Mouse (Mus musculus) midbrain, embryonic 15.5 days (tissue): ENCODE measurements around the gene Jpt2. TPM values are rescaled to one million over a fixed set of nuclear protein-coding genes. Genes with fewer than 3 reads are reported as not detected.
A peak's percentile ranks its signal among the peaks of the same experiment; 100 is the strongest.
"Not testable (repeated sequence)": the region's sequence is repeated elsewhere in the genome, so short reads cannot be mapped to it uniquely, and the experiment has no call there.

ENCODE experiments used
- ATAC-seq: fragments of 200-750 bp; cut with Nextera tagmentation; replicated peaks from 2 replicates; pipeline ENCODE4 v1.8.0; 2017; ENCODE audit warnings: moderate TSS enrichment
- H3K27ac ChIP-seq: fragments of 300-500 bp; sonication (generic); 2 replicates; pipeline ENCODE4 v1.5.1; 2015; ENCODE audit warnings: mild to moderate bottlenecking, inconsistent platforms
- H3K27me3 ChIP-seq: fragments of 300-500 bp; sonication (generic); replicated peaks from 2 replicates; pipeline ENCODE4 v1.6.1; 2015; ENCODE audit warnings: inconsistent platforms
- H3K36me3 ChIP-seq: fragments of 300-500 bp; sonication (generic); replicated peaks from 2 replicates; pipeline ENCODE4 v1.6.1; 2015; ENCODE audit warnings: inconsistent platforms
- H3K4me1 ChIP-seq: fragments of 300-500 bp; sonication (generic); 2 replicates; pipeline ENCODE4 v1.6.1; 2015; ENCODE audit warnings: inconsistent platforms
- H3K4me2 ChIP-seq: fragments of 300-500 bp; sonication (generic); 2 replicates; pipeline ENCODE4 v1.6.1; 2015; ENCODE audit warnings: inconsistent platforms, mild to moderate bottlenecking, moderate library complexity
- H3K4me3 ChIP-seq: fragments of 300-500 bp; sonication (generic); 2 replicates; pipeline ENCODE4 v1.5.1; 2015; ENCODE audit warnings: mild to moderate bottlenecking, inconsistent platforms
- H3K9ac ChIP-seq: fragments of 300-500 bp; sonication (generic); 2 replicates; pipeline ENCODE4 v1.6.1; 2015; ENCODE audit warnings: mild to moderate bottlenecking, inconsistent platforms
- H3K9me3 ChIP-seq: fragments of 300-500 bp; sonication (generic); 2 replicates; pipeline ENCODE4 v1.6.1; 2016; ENCODE audit warnings: inconsistent platforms
- WGBS: fragments of 180-500 bp; shearing (Covaris S2); methylation state at CpG from one replicate; pipeline ENCODE4 v1.1.7; 2015; ENCODE audit warnings: mixed read lengths; 5-methylcytosine and 5-hydroxymethylcytosine counted together
- polyA plus RNA-seq: library from polyadenylated mRNA; unstranded; fragments of >200 nt; fragmentation: Nextera tagmentation; extraction: Ambion mirVana; gene quantifications from 2 replicates; pipeline ENCODE4 v1.2.1, GENCODE M21; 2015

Gene Jpt2
- 102 and 103 TPM in 2 replicates for polyA plus RNA-seq

DNA sequence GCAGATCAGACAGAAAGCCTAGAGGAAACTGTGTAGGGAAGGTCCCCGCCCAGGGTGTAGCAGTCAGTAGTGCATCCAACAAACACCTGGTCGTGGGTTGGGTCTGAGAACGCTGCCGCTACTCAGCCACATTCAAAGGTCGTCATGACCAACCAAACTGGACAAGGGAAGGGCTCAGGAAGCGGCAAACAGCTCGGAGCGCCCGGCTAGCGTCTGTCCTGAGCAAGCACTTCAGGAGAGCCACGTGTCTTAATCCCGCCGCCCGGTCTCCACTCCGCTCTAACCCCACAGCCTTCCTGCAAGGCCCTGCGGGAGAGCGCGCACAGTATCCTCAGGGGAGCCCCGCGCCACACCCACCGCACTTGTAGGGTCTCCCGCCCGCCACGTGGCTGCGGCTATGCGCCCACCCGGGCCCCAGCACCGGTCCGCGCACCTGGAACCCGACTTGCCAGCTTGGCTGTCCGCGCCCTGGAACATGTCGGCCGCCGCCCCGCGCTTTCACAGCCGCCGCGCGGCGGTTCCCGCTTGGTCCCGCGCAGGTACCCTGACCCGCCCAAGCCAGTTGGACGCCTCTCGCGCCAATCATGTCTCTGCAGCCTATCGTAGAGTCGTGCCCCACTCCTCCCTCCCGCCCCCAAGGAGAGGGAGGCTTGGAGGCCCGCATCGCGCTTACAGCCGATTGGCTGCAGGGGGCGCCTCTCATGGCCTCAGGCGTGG, at the start of gene Jpt2:
TSS of gene Jpt2 (minus strand) at position 555 of the 717 bp plus-strand sequence.
- peak within 1 kb of the TSS; percentile 100 for H3K4me3 ChIP-seq
- peak; percentile 100 for ATAC-seq
- under 1% methylated on average over 59 of the region's 59 CpGs for WGBS
- H3K9ac ChIP-seq: peak within 1 kb of the TSS; percentile 78
- H3K9me3 ChIP-seq: no peaks in the 10 kb centered on the region
- H3K27ac ChIP-seq: peak within 1 kb of the TSS; percentile 93
- H3K27me3 ChIP-seq: no peaks in the 10 kb centered on the region
- peaks cover 15% of the 10 kb centered on the region for H3K4me1 ChIP-seq
- H3K36me3 ChIP-seq: peaks cover 32% of the 10 kb centered on the region
- H3K4me2 ChIP-seq: peak within 1 kb of the TSS; percentile 66

DNA sequence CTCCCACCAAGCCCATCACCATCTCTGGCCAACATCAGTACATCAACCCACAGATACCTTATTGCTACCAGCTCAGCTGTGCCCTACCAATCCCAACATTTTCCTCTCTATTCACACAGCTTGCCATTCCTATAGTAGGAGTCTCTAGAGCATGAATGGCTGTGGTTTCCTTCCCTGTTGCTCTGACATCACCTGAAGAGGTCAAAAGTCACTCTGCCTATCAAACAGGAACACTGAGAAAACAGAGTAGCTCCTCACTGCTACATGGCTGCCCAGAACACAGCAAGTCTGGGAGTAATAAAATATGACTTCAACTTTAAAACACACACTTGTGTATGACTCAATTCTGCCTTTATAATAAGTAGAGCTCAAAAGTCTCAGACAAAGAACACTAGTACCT, 47.0 kb upstream of the Jpt2 start:
- Histone ChIP-seq H3K27me3 (no peaks in the 10 kb centered on the region), H3K4me2 (no peak overlapping the region), H3K4me3 (no peak overlapping the region), H3K9ac (no peak overlapping the region), H3K27ac (no peak overlapping the region), H3K9me3 (no peaks in the 10 kb centered on the region), H3K36me3 (peaks cover 25% of the 10 kb centered on the region), H3K4me1 (peaks cover 8% of the 10 kb centered on the region)
- no peak for ATAC-seq

DNA sequence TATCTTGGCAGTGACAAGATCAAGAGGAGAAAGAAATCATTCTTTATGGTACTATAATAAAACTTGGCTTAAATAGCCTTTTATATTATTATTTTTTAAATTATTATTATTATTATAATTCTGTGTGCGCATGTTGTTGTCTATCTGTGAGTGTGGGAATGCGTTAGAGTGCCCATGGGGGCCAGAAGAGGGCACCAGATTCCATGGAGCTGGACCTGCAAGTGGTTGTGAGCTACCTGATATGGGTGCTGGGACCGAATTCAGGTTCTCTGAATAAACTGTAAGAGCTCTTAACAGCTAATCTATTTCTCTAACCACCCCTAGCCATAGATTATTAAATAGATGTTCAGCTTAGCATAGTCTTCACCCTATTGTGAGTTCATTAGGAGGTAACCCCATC, 44.6 kb upstream of the Jpt2 start:
- Histone ChIP-seq H3K27me3 (no peaks in the 10 kb centered on the region), H3K4me1 (no peaks in the 10 kb centered on the region), H3K4me3 (no peak overlapping the region), H3K9ac (no peak overlapping the region), H3K4me2 (no peak overlapping the region), H3K27ac (no peak overlapping the region), H3K36me3 (peaks cover 18% of the 10 kb centered on the region), H3K9me3 (no peaks in the 10 kb centered on the region)
- ATAC-seq: no peak
- WGBS: 95% methylated on average over 3 of the region's 3 CpGs

GRCm38 (mm10) chr17:24994721-24995120, 34.2 kb upstream of the Jpt2 start:
- H3K27me3 ChIP-seq: no peaks in the 10 kb centered on the region
- peaks cover 76% of the 10 kb centered on the region for H3K36me3 ChIP-seq
- no peak overlapping the region for H3K9ac ChIP-seq
- no peaks in the 10 kb centered on the region for H3K9me3 ChIP-seq
- H3K4me3 ChIP-seq: no peak overlapping the region
- no peak for ATAC-seq
- H3K4me1 ChIP-seq: no peaks in the 10 kb centered on the region
- H3K4me2 ChIP-seq: no peak overlapping the region
- H3K27ac ChIP-seq: no peak overlapping the region
- WGBS: 93% methylated on average over 6 of the region's 6 CpGs

- H3K36me3 ChIP-seq: peaks cover 79% of the 10 kb centered on the region
- WGBS: 98% methylated on average over 6 of the region's 6 CpGs
- H3K9ac ChIP-seq: no peak overlapping the region
- no peaks in the 10 kb centered on the region for H3K27me3 ChIP-seq
- ATAC-seq: no peak
- H3K27ac ChIP-seq: no peak overlapping the region
- H3K9me3 ChIP-seq: no peaks in the 10 kb centered on the region
- H3K4me2 ChIP-seq: no peak overlapping the region
- no peaks in the 10 kb centered on the region for H3K4me1 ChIP-seq
- no peak overlapping the region for H3K4me3 ChIP-seq
These were observed 26.7 kb upstream of the Jpt2 start for GRCm38 (mm10) chr17:24987221-24987620.

DNA sequence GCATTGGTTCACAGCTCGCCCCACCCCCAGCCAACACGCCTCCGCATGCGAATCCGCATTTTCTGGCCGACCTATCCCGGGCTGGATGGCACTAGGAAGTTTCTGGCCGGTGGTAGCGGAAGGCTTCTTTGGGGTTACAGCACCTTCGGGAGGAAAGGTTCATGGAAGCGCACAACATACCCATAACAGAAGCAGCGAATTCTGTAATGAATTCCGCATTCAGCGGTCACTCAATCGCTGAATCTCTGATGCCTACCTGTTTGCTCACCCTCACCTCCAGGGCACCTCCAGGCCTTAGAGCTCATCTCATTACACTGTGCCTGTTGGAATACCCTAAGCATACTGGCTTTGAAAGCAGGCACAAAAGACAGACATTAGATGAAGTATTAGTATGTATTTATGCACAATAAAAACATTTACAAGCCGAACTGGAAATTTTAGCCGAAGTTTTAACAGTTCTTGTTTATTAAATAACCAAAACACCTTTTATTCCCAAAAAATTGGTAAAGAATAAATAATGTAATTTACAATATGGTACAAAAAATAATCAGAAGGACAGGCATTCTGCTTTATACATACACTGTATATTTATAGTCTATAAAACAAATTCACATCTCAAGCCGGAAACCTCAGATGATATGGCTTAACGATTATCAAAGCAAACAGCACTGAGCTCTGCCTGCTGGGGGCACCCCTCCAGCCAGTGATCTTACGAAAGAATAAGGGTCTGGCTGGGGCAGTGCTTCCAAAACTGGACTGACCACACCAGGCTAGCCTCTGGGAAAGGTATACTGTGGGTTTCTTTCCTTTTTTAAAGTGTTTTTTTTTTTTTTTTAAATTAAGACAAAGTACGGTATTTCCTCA, 595 bp upstream of the Jpt2 start:
- no peaks in the 10 kb centered on the region for H3K27me3 ChIP-seq
- peak overlapping the region; percentile 100 for H3K4me3 ChIP-seq
- H3K4me2 ChIP-seq: peak overlapping the region; percentile 66
- 15% methylated on average over 21 of the region's 21 CpGs for WGBS
- peak; percentile 70 for ATAC-seq
- peaks cover 33% of the 10 kb centered on the region for H3K36me3 ChIP-seq
- peak overlapping the region; percentile 14; the same call in 1 of the 2 replicates for H3K9ac ChIP-seq
- H3K27ac ChIP-seq: peak overlapping the region; percentile 93
- peaks cover 15% of the 10 kb centered on the region for H3K4me1 ChIP-seq
- H3K9me3 ChIP-seq: no peaks in the 10 kb centered on the region

DNA sequence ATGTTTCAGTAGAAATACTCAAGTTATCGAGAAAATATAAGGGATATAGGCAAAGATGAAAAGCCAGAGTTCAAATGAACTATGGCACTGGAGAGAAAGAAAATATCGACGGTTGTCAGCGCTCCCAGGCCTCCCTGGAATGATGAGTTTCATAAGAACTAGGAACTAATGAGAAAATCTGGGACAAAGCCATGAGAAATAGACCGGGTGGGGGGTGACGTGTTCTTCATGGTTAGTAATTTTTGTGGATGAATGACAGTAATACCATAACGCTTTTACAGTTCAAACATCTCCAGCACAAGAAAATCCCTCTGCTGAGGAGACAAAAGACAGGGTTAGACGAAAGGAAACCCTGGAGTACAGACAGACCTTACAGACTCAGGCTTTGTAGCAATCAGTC, 1.1 kb downstream of the Jpt2 start:
- WGBS: 30% methylated on average over 8 of the region's 8 CpGs
- Histone ChIP-seq H3K9me3 (no peaks in the 10 kb centered on the region), H3K4me3 (peak overlapping the region; percentile 100), H3K4me2 (peak overlapping the region; percentile 66), H3K36me3 (peaks cover 27% of the 10 kb centered on the region), H3K9ac (peak overlapping the region; percentile 78), H3K27me3 (no peaks in the 10 kb centered on the region), H3K4me1 (peaks cover 15% of the 10 kb centered on the region), H3K27ac (peak overlapping the region; percentile 64; the same call in 1 of the 2 replicates)
- no peak for ATAC-seq

DNA sequence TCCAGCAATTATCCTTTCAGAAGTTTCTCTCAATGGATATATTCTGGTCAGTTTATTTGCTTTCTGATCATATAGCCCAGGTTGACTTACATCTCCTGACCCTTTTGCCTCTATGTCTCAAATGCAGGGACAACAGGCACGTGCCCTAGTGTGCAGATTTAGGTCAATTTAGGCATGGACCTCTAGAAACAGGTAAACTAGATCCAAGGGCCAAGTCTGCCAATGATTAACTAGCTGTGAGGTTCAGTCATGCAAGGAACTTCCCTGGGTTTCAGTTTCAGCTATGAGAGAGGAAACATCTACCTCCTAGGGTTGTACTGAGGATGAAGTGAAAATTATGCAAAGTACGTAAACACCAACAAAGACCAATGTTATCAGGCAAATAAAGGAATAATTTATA, 7.2 kb downstream of the Jpt2 start:
- Histone ChIP-seq H3K27ac (no peak overlapping the region), H3K4me2 (no peak overlapping the region), H3K36me3 (peaks cover 19% of the 10 kb centered on the region), H3K27me3 (no peaks in the 10 kb centered on the region), H3K9me3 (no peaks in the 10 kb centered on the region), H3K4me3 (no peak overlapping the region), H3K9ac (no peak overlapping the region), H3K4me1 (no peaks in the 10 kb centered on the region)
- 89% methylated on average over 2 of the region's 2 CpGs for WGBS
- no peak for ATAC-seq

- Histone ChIP-seq H3K4me2 (no peak overlapping the region), H3K4me3 (no peak overlapping the region), H3K4me1 (no peaks in the 10 kb centered on the region), H3K27me3 (no peaks in the 10 kb centered on the region), H3K9me3 (no peaks in the 10 kb centered on the region), H3K36me3 (peaks cover 34% of the 10 kb centered on the region), H3K9ac (no peak overlapping the region), H3K27ac (no peak overlapping the region)
- no peak for ATAC-seq
- WGBS: 92% methylated on average over 2 of the region's 2 CpGs
These were observed 9.8 kb downstream of the Jpt2 start for GRCm38 (mm10) chr17:24950671-24951070.

DNA sequence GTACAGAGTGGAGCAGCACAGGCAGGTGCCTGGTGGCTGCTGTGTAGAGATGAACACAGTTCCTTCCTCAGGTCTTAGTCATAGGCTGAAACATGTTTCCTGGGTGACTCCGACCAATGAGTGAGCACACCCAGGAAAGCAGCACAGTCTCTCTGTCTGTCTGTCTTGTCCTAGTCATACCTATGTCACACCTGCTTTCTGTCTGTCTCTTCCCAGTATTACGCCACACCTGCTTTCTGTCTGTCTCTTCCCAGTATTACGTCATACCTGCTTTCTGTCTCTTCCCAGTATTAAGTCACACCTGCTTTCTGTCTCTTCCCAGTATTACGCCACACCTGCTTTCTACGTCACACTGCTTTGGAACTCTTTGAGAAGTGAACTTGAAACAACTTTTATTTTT, 12.3 kb downstream of the Jpt2 start:
- Histone ChIP-seq H3K9me3 (no peaks in the 10 kb centered on the region), H3K36me3 (peaks cover 33% of the 10 kb centered on the region), H3K4me3 (no peak overlapping the region), H3K27me3 (no peaks in the 10 kb centered on the region), H3K27ac (no peak overlapping the region), H3K4me1 (no peaks in the 10 kb centered on the region), H3K4me2 (no peak overlapping the region), H3K9ac (no peak overlapping the region)
- 95% methylated on average over 5 of the region's 5 CpGs for WGBS
- ATAC-seq: no peak

DNA sequence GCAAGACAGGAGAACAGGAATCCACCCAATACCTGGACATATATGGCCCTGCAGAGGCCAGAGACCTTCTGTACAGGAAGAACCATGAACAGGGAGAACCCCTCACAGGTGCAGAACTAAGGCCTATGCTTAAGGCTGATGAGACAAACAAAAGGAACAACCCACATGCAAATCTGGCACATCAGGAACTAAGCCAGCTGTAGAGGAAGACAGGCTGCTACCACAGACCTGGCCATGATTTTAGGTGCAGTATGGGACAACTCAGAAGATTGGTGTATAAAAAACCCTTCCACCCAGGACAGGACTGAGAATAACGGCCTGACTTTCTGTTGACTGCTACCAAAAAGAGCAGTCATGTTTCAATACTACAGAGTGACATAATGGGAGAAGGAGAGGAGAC, 16.9 kb downstream of the Jpt2 start:
- 83% methylated on average over 1 of the region's 1 CpGs for WGBS
- not testable (repeated sequence) for H3K27me3 ChIP-seq, H3K9ac ChIP-seq, H3K27ac ChIP-seq, H3K9me3 ChIP-seq, H3K4me2 ChIP-seq, ATAC-seq, H3K4me1 ChIP-seq, H3K4me3 ChIP-seq
- H3K36me3 ChIP-seq: peaks cover 29% of the 10 kb centered on the region

DNA sequence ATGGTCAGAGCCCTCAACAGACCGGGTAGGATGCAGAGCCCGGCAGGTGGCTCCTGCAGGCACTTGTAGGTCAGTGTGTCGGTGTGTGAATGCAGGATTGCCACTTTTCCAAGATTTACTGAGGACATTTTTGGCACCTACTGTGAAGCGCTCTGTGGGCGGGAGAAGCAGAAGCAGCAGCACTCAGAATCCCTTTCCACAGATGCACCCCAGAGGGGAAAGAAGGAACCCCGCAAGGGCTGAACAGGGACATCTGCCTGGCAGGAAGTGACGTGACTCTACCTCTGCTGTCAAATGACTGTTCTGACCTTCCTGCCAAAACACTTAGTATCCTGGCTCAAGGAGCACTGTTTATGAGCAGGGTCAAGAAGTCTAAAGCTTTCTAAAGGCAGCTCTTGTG, 17.5 kb downstream of the Jpt2 start:
- Histone ChIP-seq H3K9ac (no peak overlapping the region), H3K27me3 (no peaks in the 10 kb centered on the region), H3K4me1 (no peaks in the 10 kb centered on the region), H3K9me3 (no peaks in the 10 kb centered on the region), H3K36me3 (peaks cover 25% of the 10 kb centered on the region), H3K4me3 (no peak overlapping the region), H3K27ac (no peak overlapping the region), H3K4me2 (no peak overlapping the region)
- ATAC-seq: no peak
- 86% methylated on average over 7 of the region's 7 CpGs for WGBS
